Mouse (Mus musculus) forebrain, embryonic 13.5 days (tissue): ENCODE measurements at regions not wholly inside any gene's neighbourhood (a gene's known extent, or its start where the extent isn't known, plus 50 kb on each side); places are given as distances from the start of the nearest gene placed in this dataset.

Source experiments
- ATAC-seq: fragments of 200-750 bp; cut with Nextera tagmentation; 2 replicates; pipeline ENCODE4 v1.8.0; 2017
- H3K27ac ChIP-seq: fragments of 300-500 bp; sonication (generic); 2 replicates; pipeline ENCODE4 v1.5.1; 2015; ENCODE audit warnings: inconsistent platforms, mild to moderate bottlenecking, moderate library complexity
- H3K27me3 ChIP-seq: fragments of 300-500 bp; sonication (generic); 2 replicates; pipeline ENCODE4 v1.6.1; 2015; ENCODE audit warnings: mild to moderate bottlenecking, inconsistent platforms
- H3K36me3 ChIP-seq: fragments of 300-500 bp; sonication (generic); 2 replicates; pipeline ENCODE4 v1.6.1; 2015; ENCODE audit warnings: mild to moderate bottlenecking, inconsistent platforms; ENCODE audit not compliant: poor library complexity, severe bottlenecking
- H3K4me1 ChIP-seq: fragments of 300-500 bp; sonication (generic); 2 replicates; pipeline ENCODE4 v1.6.1; 2015; ENCODE audit warnings: inconsistent platforms
- H3K4me2 ChIP-seq: fragments of 300-500 bp; sonication (generic); 2 replicates; pipeline ENCODE4 v1.6.1; 2015; ENCODE audit warnings: inconsistent platforms, mild to moderate bottlenecking, moderate library complexity
- H3K4me3 ChIP-seq: fragments of 300-500 bp; sonication (generic); 2 replicates; pipeline ENCODE4 v1.5.1; 2015; ENCODE audit warnings: mild to moderate bottlenecking, inconsistent platforms
- H3K9ac ChIP-seq: fragments of 300-500 bp; sonication (generic); 2 replicates; pipeline ENCODE4 v1.6.1; 2015; ENCODE audit warnings: mild to moderate bottlenecking, inconsistent platforms
- H3K9me3 ChIP-seq: fragments of 300-500 bp; sonication (generic); replicated peaks from 2 replicates; pipeline ENCODE4 v1.6.1; 2016; ENCODE audit warnings: inconsistent platforms
- WGBS: fragments of 180-500 bp; shearing (Covaris S2); methylation state at CpG from one replicate; pipeline ENCODE4 v1.1.7; 2015; 5-methylcytosine and 5-hydroxymethylcytosine counted together

DNA sequence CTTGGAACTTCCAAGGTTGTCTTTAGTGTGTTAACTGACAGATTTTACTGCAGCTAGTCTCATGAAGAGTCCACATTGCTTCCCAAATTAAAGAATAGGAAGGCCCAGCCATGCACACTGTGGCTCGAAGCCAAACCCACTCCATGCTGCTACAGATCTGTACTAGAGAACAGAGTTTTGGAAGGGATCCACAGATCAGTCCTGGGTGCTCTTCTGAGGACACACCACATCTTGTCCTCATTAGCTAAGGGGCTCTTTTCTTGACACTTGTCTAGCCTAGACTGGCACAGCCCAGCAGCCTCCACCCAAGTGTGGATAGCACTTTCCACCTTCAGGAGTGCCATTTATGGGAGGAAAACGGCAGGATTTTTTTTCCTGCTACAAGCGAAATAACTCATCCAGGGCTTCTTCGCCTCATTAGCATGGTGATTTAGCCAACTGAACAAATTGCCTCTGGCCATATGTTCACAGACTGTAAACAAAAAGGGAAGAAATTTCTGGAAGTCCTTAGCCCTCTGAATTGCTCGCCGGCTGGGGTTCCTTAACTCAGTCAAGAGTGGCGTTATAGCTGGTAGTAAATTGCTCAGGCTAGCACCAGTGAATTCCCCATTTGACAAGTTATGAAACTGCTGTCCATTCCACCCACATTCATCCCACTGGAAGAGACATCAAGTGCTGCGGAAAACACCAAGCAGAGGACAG is 690.4 kb downstream of the Defb40 start:
- peak; percentile 59; the same call in 1 of the 2 replicates for ATAC-seq
- Histone ChIP-seq H3K27ac (no peak overlapping the region), H3K4me2 (no peak overlapping the region), H3K9me3 (no peaks in the 10 kb centered on the region), H3K9ac (no peak overlapping the region), H3K4me3 (no peak overlapping the region), H3K36me3 (no peaks in the 10 kb centered on the region), H3K4me1 (no peaks in the 10 kb centered on the region), H3K27me3 (no peaks in the 10 kb centered on the region)
- WGBS: 75% methylated on average over 8 of the region's 8 CpGs

DNA sequence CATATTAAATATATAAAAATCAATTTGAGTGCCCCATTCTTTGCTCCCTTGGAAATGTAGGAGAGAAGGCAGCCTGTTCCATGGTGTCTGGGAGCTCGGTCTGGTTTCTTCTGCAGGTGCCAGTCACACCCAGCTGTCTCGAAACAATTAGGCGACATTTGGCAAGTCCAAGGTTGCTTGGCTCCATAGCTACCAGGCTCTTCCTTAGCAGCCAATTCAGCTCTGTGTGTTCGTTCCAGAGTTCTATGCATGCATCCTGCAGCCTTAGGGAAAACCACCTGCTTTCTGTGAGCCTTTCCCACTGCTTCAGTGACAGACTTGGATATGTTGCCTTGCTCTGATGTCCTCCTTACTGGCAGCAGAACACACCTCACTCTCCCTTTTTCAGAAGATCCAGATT is 698.1 kb downstream of the Defb40 start:
- no peaks in the 10 kb centered on the region for H3K27me3 ChIP-seq
- H3K9me3 ChIP-seq: no peaks in the 10 kb centered on the region
- H3K4me1 ChIP-seq: no peaks in the 10 kb centered on the region
- no peak overlapping the region for H3K9ac ChIP-seq
- peak; percentile 85 for ATAC-seq
- no peaks in the 10 kb centered on the region for H3K36me3 ChIP-seq
- no peak overlapping the region for H3K4me2 ChIP-seq
- WGBS: 72% methylated on average over 4 of the region's 4 CpGs
- no peak overlapping the region for H3K4me3 ChIP-seq
- H3K27ac ChIP-seq: no peak overlapping the region

DNA sequence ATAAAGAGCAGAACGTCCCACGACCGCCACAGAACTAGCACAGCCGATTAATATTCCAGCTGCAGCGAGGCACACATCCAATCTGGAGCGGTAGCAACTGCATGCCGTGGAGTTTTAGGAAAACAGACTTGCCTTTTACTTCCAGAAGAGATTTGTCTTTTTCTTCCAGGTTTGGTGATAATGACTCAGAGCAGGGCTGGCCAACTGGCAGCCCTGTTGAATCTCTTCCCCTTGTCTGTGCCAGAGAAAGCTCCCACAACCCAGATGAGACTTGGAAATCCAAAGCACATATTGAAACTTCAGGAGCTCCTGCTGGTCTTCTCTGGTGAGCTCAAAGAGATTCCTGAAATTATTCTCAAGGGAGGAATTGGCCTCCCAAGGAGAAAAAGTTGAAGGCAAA is 709.8 kb downstream of the Defb40 start:
- no peak for ATAC-seq
- 59% methylated on average over 7 of the region's 7 CpGs for WGBS
- no peaks in the 10 kb centered on the region for H3K9me3 ChIP-seq
- no peak overlapping the region for H3K4me3 ChIP-seq
- H3K9ac ChIP-seq: no peak overlapping the region
- H3K27me3 ChIP-seq: no peaks in the 10 kb centered on the region
- no peak overlapping the region for H3K27ac ChIP-seq
- H3K4me1 ChIP-seq: 0 out of 2 replicates have a peak, but pooled peaks cover 3% of the 10 kb centered on the region
- no peaks in the 10 kb centered on the region for H3K36me3 ChIP-seq
- H3K4me2 ChIP-seq: no peak overlapping the region

DNA sequence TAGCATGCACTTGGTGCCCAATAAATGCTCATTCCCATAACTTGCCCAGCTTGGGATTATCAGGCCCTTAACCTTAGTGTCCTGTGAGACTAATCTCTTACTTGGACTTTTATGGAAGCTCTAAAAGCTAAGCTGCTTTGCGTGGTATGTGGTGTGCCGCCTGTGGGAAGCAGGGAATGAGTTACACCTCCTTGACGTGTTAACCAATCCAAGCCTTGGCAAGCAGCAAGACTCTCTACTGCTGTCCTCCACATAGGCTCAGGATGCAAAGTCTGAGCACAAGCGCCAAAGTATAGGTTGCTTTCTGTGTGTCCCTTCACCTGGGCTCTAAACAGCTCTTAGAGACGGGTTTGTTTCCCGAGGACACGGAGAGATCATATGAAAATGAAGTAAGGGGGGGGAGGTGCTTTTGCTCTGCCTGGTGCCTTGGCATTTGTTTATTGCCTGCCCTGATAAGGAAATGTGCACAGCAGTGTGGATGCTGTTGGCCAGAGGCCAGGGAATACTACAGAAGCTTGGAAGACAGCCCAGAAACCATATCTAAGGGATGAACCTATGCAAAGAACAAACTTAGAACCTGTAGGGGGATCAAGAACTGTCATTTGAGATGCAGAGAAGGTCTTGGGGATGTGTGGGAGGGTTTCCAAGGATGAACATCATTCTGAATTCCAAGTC is 719.6 kb downstream of the Defb40 start:
- WGBS: 75% methylated on average over 7 of the region's 7 CpGs
- no peak for ATAC-seq
- no peak overlapping the region for H3K4me3 ChIP-seq
- no peaks in the 10 kb centered on the region for H3K4me1 ChIP-seq
- no peak overlapping the region for H3K9ac ChIP-seq
- H3K4me2 ChIP-seq: no peak overlapping the region
- no peak overlapping the region for H3K27ac ChIP-seq
- H3K9me3 ChIP-seq: no peaks in the 10 kb centered on the region
- H3K36me3 ChIP-seq: no peaks in the 10 kb centered on the region
- H3K27me3 ChIP-seq: no peaks in the 10 kb centered on the region

DNA sequence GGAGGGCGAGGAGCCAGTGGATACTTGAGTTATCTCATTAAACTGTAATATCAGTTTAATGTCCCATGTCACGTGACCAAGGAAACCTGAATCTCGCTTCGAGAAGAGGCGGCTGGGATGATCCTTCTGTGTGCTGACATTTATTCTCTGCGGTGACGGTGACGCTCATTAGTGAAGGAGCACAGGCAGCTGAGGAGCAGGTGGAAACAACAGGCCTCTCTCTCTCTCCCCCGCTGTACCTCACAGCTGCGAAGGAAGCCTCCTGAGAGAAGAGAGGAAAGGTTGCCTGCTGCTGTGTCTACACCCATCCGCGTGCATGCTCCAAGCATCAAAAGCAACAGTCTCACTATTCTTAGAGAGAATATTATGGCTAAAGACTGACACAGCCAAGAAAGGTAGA is 731.8 kb downstream of the Defb40 start:
- no peak overlapping the region for H3K4me3 ChIP-seq
- no peaks in the 10 kb centered on the region for H3K9me3 ChIP-seq
- 77% methylated on average over 12 of the region's 12 CpGs for WGBS
- H3K4me2 ChIP-seq: no peak overlapping the region
- no peaks in the 10 kb centered on the region for H3K36me3 ChIP-seq
- no peak overlapping the region for H3K9ac ChIP-seq
- H3K27ac ChIP-seq: no peak overlapping the region
- no peak for ATAC-seq
- no peaks in the 10 kb centered on the region for H3K27me3 ChIP-seq
- no peaks in the 10 kb centered on the region for H3K4me1 ChIP-seq

DNA sequence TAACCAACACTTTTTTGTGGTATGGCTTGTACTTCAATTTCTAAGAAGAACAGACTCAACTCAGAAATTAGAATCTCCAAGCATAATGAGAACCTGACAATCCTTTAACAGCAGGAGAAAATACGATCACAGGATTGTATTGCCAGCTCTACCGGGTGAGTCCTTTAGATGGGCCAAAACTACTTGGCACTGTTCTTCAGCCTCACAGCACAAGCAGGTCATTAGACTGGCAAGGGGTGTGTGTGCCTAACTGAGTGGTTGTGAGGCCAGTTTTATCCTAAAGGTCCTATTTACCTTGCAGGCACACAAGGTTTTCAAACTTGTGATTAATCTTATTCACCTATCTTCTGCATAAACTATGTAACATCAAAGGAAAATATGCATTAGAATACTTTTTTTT is 760.5 kb downstream of the Defb40 start:
- Histone ChIP-seq H3K9ac (no peak overlapping the region), H3K4me1 (no peaks in the 10 kb centered on the region), H3K27me3 (no peaks in the 10 kb centered on the region), H3K27ac (no peak overlapping the region), H3K36me3 (no peaks in the 10 kb centered on the region), H3K9me3 (no peaks in the 10 kb centered on the region), H3K4me2 (no peak overlapping the region), H3K4me3 (no peak overlapping the region)
- no peak for ATAC-seq
- 69% methylated on average over 2 of the region's 2 CpGs for WGBS

DNA sequence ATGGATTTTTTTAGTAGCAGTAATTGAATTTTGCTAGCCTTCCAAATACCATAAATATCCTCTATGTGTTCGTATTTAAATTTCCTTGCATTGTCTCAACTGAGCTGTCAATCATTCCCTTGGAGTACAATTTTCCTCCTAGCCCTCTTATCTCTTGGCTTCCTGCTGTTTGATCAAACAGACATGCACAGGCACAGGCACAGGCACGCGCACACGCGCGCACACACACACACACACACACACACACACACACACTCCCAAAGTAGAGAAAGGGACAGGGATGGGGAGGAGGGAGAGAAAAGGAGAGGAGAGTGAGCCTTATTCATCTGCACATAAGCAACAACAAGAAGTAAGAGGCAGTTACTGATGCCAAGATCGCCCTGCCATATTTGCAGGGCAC is 760.9 kb downstream of the Defb40 start:
- Histone ChIP-seq H3K27me3 (no peaks in the 10 kb centered on the region), H3K9ac (no peak overlapping the region), H3K4me2 (no peak overlapping the region), H3K36me3 (no peaks in the 10 kb centered on the region), H3K4me1 (no peaks in the 10 kb centered on the region), H3K4me3 (no peak overlapping the region), H3K27ac (no peak overlapping the region), H3K9me3 (no peaks in the 10 kb centered on the region)
- 0 out of 2 replicates have a peak, but pooled peaks have one; percentile 45 for ATAC-seq
- 90% methylated on average over 7 of the region's 7 CpGs for WGBS

DNA sequence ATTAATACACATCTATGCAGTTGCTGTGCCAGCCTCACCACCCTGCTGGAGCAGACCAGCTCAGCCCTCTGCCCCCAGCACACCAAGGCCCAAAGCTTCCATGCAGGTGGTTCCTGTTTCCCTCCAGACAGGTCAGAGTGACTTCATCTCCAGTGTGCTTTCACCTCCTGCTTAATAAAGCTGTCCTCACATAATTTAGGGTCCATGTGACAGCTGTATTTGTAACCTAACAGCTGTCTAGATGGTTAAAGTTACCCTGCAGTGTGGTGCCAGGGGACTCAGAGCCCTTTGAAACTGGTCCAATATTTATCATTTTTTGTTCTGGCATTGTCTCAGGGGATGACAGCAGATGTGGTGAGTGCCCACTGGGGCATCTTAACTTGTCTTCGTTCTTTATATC is 761.5 kb downstream of the Defb40 start:
- ATAC-seq: no peak
- H3K4me1 ChIP-seq: no peaks in the 10 kb centered on the region

DNA sequence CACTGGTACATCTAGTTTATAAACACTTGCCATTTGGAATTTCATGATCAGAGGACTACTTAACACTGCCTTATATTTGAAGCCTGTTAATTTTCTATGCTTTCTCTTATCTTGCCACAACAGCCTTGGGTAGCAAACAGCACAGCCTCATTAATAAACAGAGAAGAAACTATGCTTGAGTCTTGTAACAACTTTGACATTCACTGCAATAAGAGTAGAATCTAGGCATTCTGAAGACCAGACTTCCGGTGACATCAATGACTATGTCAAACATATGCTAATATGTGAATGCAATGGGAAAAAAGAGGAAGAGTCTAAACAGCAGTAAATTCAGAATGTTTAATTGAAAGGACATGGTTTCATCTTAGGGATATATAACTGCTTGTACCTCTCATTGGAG is 768.0 kb downstream of the Defb40 start:
- no peak overlapping the region for H3K9ac ChIP-seq
- 86% methylated on average over 1 of the region's 1 CpGs for WGBS
- ATAC-seq: no peak
- no peaks in the 10 kb centered on the region for H3K27me3 ChIP-seq
- H3K36me3 ChIP-seq: no peaks in the 10 kb centered on the region
- no peak overlapping the region for H3K4me2 ChIP-seq
- H3K4me1 ChIP-seq: no peaks in the 10 kb centered on the region
- no peaks in the 10 kb centered on the region for H3K9me3 ChIP-seq
- no peak overlapping the region for H3K27ac ChIP-seq
- H3K4me3 ChIP-seq: no peak overlapping the region

More for the DNA sequence above, 761.5 kb downstream of the Defb40 start:
- Histone ChIP-seq H3K27me3 (no peaks in the 10 kb centered on the region), H3K4me3 (no peak overlapping the region), H3K27ac (no peak overlapping the region; the same call in 1 of the 2 replicates), H3K9me3 (no peaks in the 10 kb centered on the region), H3K36me3 (no peaks in the 10 kb centered on the region), H3K9ac (no peak overlapping the region), H3K4me2 (no peak overlapping the region)
- WGBS: 53% methylated on average over 1 of the region's 1 CpGs

DNA sequence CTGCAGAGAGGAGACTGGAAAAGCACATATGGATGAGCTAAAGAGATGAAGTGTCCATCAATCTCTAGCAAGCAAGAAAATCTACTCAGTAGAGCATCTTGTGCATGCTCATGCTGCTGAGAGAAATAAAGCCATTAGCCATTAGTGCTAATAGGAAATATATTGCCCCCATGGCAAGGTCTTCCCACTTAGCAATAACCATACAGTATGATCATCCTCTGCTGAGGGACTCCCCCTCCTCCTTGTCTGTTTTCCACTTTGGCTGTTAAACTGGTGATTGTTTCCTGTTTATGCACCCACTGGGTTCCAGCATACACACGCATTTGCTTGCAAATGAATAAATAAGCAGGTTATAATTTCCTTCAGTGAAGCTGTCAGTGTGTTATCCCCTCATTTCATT is 769.4 kb downstream of the Defb40 start:
- no peak overlapping the region for H3K4me2 ChIP-seq
- no peaks in the 10 kb centered on the region for H3K27me3 ChIP-seq
- H3K36me3 ChIP-seq: no peaks in the 10 kb centered on the region
- 90% methylated on average over 1 of the region's 1 CpGs for WGBS
- H3K9me3 ChIP-seq: no peaks in the 10 kb centered on the region
- H3K4me1 ChIP-seq: no peaks in the 10 kb centered on the region
- no peak overlapping the region for H3K9ac ChIP-seq
- no peak overlapping the region for H3K4me3 ChIP-seq
- H3K27ac ChIP-seq: no peak overlapping the region
- ATAC-seq: no peak

DNA sequence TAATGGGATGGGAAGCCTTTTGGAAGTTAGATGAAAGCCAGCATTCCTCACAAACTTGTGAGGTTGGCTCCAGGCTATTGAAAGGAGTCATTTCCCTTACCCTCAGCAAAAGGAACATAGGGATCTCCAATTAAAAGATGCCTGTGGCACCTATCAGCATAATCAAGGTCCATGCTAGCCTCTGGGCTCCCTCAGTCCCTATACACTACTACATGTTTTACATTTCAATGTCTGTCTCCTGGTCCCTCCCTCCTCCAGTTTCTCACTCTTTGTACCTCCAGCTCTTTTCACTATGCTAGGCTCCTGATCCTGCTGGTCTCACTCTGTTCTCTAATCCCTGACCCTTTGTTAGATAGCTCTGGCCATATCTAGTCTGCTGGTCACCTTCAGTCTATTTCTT is 790.6 kb downstream of the Defb40 start:
- H3K36me3 ChIP-seq: no peaks in the 10 kb centered on the region
- H3K9ac ChIP-seq: no peak overlapping the region
- no peaks in the 10 kb centered on the region for H3K9me3 ChIP-seq
- H3K4me1 ChIP-seq: no peaks in the 10 kb centered on the region
- ATAC-seq: no peak
- no peak overlapping the region for H3K4me2 ChIP-seq
- no peak overlapping the region for H3K4me3 ChIP-seq
- H3K27ac ChIP-seq: no peak overlapping the region
- no peaks in the 10 kb centered on the region for H3K27me3 ChIP-seq

DNA sequence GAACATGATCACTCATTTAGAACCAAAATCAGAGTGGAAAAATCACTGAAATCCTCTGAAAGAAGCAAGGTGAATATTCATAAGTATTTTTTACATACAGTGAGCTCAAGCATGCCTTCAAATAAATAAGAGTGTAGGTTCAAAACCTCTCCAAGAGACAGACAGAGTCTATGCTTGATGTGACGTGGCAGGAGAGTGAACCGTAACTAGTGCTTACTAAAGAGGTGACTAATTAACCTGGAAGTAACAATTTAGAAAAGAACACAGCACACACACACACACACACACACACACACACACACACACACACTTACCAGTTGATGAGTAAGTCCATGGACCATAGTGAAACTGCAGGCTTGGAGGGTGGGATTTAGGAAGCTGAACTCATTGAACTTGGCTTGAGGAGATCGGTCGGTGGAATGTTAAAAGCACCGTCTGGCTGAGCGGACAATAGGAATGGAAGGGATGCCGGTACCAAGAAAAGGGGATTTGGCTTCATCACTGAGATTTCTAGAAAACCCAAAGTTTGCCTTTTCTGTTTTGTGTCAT is 802.4 kb downstream of the Defb40 start:
- no peaks in the 10 kb centered on the region for H3K27me3 ChIP-seq
- H3K9ac ChIP-seq: no peak overlapping the region
- H3K4me2 ChIP-seq: no peak overlapping the region
- no peak overlapping the region for H3K27ac ChIP-seq
- no peaks in the 10 kb centered on the region for H3K4me1 ChIP-seq
- no peaks in the 10 kb centered on the region for H3K36me3 ChIP-seq
- H3K4me3 ChIP-seq: no peak overlapping the region
- no peaks in the 10 kb centered on the region for H3K9me3 ChIP-seq
- no peak for ATAC-seq
- WGBS: 72% methylated on average over 7 of the region's 7 CpGs
